Mouse (Mus musculus): ENCODE measurements around the gene Cryge.

Gene Cryge

GRCm38 (mm10) chr1:65010153-65010552, 40.8 kb downstream of the Cryge start:
- peak; percentile 42 to 65 for DNase-seq

GRCm38 (mm10) chr1:65005575-65005974, 45.4 kb downstream of the Cryge start:
- no peak for DNase-seq

GRCm38 (mm10) chr1:65004526-65004925, 46.4 kb downstream of the Cryge start:
- no peak for DNase-seq
